Mouse (Mus musculus) CD4-positive helper T cell, adult 2 months (primary cell): ENCODE measurements at regions not wholly inside any gene's neighbourhood (a gene's known extent, or its start where the extent isn't known, plus 50 kb on each side); places are given as distances from the start of the nearest gene placed in this dataset.

Experiments used
- DNase-seq: peaks from one replicate; pipeline ENCODE4 v3.0.0-alpha.2; 2012; ENCODE audit warnings: low read depth, missing footprints, low spot score

DNA sequence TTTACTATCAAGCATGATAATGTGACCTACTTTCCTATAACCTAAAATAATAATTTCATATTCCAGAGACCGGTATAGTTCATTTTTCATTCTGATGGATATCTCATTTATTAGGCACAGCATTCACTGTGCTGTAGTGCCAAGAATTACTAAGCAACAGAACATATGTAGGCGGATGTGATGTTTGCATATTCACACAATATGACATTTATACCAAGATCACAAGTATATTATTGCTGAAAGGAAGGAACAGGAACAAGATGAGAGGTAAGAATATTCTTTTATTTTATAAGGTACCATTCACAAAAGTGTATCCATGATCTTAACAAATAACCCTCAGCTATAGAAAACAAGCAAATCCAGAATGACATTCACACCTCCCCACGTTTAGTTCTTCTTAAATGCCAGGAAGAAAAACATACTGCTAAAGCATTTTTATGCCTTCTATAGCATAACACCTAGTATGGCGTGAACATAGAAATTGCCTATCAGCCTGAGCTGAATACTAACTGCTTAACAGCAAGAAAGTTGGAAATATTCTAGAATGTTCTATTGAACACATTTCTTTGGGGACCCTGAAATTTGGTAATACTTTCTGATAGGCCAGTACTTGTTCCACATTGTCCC, 1062.8 kb upstream of the Acvr2a start:
- no peak for DNase-seq

DNA sequence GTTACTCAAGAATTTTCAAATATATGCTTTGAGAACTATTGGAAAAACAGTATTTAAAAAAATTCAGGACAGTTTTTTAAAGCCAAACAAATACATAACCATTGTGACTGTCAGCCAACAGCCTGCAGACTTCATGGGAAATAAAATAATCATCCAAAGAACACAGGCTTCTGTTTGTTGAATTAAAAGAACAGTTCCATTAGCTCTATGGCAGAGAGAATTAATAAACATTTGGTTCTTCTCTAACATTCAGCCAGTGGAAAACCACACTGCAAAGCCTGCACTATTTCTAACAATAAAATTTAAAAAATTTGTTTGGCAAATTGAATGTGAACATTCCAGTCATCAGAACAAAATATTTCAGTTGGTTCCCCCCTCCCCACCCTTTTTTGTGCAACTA, 1058.2 kb upstream of the Acvr2a start:
- no peak for DNase-seq

DNA sequence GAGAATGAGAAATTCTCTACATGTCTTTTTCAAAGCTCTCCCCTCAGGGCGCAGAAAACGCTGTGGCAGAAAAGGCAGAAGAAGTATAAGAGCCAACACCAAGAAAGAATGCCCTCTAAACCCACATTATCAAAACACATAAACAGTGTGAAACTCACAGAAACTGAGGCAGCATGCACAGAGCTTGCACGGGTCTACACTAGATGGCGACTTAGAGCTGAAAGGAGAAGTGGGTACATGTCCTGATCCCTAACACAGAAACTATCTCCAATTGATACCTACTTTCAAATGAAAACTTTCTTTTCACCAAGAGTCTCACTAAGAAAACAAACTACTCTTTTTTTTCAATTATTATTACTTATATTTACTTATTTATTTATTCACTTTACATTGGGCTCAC, 1057.7 kb upstream of the Acvr2a start:
- DNase-seq = no peak

DNA sequence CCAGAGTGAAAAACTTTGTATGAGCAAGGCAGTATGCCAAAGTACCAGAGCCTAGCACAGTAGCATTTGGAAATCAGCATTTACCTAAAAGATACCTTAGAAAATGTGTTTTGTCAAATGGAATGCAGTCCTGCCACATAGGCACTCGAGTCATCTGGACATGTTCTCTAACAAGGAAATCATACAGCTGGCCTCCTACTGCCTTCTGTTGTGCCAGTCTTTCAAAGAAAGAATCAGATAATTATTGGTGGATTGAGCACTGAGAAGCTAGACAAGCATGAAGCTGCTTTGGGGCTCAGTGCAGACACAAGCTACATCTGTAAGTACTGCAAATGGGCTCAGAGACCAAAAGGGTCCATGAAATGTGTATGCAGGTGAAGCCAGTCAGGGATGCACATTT, 1038.1 kb upstream of the Acvr2a start:
- DNase-seq = no peak

DNA sequence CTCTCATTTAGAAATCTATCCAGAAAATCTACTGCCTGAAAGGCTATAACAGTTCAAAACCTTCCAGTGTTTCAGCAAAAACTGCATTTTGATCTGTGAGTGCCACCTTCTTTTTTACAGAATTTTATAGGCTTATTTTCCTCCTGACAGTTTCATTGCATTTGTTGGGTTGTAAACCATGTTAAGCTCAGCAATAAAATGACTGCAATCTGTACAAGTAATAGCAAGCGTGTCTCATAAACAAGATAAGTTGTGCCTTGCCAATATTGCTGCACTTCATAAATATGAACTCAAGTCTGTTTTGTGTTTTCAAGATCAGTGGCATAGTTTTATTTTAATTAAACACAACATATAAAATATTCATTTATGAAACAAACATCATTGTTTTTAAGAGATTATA, 1036.9 kb upstream of the Acvr2a start:
- DNase-seq = no peak

DNA sequence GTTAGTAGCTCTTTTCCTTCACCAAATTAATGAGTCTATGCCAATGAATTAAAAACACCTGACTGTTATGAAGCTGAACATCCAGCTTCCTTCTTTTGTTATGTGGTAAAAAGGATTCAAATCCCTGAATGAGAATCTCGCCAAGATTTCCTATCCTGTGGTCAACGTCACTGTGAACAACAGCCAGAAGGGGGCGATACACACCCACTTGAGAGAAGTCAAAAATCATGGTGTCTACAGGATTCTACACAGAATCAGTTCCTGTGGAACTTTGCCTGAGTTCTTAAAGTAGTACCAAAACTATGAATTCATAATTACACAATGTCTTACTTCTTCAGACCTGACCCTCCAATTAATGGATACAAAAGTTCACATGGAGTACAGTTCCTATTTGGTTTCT, 1028.1 kb upstream of the Acvr2a start:
- DNase-seq = no peak

DNA sequence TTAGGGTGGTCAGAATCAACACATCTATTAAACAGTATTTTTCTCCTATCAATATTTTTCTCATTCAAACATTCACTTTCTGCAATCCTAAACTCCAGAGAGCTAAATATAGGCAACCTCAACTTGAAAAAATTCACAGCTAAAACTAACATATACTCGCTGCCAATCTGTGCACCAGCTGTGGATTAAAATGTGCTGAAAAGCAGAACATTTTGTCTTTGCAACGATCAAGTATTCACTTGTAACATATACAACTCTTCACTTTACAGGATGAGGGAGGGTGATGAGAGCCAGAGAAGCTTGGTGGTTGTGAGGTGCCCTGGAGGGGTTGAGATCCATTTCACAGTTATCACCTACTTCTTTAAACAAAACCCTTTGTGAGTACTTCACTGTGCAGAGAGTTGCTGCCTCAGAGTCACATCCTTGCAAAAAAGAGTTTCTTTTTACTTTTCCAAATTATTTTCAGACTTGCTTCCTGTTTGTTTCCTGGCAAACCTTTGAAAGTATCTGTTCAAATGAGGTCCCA, 991.1 kb upstream of the Acvr2a start:
- no peak for DNase-seq

DNA sequence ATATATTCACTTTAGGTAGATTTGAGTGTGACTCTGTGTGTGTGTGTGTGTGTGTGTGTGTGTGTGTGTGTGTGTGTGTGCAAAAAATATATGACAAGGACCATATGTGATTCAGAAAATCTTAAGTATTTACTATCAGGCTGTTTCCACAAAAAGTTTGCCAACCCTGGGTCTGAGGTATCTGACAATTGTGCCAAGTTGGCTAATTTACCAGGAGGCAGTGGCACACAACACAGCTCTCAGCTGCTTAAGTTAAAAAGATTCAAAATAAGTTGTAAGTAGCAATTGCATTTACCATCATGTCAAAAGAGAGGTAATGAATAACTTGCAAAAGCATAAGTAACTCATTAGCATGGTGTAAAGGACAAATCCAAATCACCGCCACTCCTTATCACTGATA, 981.4 kb upstream of the Acvr2a start:
- DNase-seq = no peak

DNA sequence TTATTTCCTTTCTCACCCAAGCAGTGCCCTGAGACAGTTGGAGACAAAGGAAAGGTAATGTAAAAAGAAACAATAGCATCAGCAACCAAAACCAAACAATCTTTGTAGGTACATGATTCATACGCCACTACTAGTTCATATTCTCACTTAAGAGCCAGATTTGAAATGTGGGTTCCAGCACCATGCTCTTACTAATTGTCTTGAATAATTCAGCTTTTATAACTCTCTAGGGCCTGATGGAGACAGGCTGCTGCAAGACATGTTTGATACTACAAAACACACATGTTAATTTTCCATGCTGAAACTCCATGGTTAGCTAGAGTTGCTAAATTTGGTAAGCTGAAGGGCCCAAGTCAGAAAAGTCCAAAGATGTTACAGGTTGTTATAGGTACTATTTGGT, 980.4 kb upstream of the Acvr2a start:
- no peak for DNase-seq

DNA sequence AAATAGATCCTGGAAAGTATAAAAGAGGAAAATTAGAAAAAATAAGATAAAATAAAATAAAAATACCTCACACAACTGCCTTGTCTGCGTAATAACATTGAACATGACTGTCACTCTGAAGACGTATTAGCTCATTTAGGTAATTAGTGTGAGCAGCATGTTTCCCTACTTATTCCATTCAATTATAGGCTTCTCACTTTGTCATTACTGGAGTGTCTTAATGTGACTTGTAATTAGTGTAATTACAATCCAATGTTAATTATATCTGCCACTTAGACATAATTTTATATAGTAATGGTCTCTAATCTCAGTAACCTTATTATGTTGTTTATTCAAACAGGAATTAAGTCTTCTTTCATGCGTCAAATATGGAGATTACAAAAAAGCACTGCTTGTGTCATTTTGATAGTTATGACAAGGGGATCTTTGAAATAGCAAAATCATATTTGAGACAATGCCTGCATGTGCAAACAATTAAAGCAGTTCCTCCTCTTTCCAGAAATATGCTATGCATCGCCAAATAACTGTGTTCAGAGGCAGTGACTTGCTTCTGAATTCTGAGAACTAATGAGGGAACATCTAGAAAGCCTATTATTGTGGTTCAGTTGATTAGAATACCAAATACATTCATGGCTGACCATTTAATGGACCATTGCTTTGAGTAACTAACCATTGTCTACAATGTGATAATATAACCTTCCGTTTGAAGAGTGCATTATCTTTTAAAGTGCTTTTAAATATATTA, 979.7 kb upstream of the Acvr2a start:
- no peak for DNase-seq

DNA sequence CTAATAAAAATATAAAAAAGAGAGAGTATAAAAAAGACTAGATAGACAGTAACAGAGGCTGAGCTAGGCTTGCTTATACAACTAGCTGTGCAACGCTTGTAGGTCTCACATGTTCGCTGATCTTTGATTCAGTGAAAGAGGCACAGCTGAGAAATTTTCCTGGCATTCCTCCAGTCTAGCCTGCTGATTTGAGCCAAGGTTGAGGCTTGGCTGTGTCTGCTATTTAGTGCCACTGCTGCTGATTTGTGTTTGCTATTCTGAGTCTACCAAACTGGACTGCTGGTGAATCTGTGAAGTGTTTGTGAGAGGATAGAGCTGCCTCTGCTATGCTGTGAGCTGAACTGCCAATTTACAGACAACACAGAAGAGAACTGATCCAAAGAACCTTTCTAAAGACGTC, 956.7 kb upstream of the Acvr2a start:
- no peak for DNase-seq

DNA sequence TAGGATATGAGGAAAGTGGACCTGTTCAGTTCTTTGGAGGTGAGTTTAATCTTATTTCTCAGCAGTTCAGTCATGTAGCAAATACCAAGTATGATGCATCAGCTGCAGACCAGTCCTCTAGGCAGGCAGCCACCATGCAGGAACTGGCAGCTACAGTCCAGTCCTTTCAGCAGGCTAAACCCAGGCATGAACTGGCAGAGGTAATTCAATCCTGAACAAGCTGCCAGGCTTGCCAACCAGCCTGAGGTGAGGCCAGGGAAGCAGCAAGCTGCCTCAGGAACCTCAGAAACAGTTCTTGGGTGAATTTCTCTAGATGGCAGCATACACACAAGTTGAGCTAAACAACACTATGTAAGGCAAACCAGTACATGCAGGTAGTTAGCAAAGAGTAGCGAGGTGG, 951.5 kb upstream of the Acvr2a start:
- no peak for DNase-seq

DNA sequence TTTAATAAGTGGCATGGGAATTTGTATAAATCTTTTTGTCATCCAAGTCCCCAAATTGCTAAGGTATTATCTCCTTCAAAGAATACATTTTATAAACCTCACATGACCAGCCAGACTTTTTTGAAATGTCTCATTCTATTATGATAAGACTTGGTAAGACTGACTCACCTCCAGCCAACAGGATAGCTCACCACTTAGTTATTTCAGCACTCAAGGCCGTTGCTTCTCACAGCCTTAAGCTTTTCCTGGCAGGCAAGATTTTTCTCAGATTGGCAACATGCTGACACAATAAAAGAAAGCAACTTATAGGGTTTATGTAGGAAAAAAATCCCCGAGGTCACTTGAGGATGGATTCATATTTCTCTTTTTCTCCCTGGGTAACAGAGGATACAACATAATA, 935.9 kb upstream of the Acvr2a start:
- no peak for DNase-seq

DNA sequence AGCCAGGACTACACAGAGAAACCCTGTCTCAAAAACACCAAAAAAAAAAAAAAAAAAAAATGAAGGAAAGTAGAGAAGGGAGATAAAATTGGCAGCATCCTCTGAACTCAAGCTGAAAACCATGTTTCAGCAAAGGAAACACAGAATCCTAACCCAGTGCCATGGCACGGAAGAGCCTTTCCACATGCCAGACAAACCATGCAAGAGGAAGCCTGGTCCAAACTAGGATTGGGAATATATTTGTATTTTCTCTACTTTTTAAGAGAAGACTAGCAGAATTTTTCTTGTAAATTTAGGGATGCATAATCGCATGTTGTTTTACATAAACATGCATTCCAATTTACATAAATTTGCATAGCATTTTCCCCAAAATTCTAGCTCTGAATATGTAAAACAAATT, 934.8 kb upstream of the Acvr2a start:
- DNase-seq = no peak

DNA sequence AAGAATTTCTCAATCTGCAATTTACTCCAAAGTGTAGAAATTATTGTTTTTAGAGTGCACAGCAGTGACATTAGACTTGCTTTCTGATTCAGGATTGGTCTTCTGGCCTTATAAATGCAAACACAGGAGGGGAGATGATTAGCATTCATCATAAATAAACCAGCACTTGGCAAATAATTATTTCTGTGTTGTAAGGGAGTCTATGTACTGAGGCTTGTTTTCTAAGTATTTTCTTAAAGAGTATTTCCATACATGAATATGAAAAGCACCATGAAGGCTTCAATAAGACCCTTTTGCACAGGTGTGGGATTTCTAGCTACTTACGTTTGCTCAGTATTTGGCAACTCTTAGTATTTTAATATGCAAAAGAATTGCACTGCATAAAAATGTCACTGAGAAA, 934.1 kb upstream of the Acvr2a start:
- no peak for DNase-seq

DNA sequence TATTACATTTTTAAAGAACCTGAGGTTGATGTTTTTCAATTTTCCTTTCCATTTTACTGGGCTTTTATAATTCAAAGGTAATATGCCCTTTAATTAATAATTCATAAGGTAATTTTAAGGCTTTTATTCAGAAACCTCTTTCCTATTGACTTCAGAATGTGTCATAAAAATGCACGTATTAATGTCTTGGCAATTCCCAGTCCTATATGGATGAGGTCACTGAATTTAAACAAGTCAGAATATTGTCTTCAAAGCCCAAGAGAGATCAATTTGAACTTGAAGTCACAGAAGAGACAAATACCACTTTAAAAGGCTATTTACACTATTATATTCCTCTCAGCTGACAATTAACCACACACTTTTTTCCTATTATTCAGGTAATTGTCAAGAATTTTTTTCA, 925.7 kb upstream of the Acvr2a start:
- no peak for DNase-seq

DNA sequence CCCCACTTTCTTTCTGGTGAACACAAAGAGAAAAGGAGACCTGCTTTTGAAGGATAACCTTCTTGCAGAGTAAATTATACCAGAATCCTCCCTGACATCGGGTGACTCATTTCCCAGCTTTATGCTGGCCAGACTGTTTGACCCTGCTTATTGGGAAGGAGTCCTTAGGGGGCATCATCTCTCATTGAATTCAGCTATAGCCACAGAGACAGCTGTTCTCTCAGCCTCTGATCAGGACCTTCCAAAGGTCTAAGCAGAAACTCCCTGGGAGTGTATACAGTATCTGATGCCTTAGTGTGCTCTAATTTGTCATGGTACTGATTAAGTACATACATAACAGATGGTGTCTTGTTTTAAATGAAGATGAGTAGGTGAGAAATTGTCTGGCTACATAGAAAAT, 922.5 kb upstream of the Acvr2a start:
- DNase-seq = no peak

DNA sequence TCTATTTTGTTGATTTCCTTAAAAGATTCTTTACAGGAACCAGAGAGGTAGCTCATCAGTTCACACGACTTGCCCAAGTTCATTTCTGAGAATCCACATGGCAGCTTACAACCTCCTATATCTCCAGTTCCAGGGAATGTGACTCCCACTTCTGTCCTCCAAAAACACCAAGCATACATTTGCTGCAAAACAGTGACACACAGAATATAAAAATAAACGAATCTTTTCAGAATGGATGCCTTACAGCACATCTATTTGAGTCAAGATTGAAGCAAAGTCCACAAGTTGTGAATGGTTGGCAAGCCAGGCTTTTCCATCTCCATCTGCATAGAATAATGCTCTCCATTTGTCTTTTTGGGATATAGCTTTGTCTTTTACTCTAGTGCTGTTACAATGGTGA, 921.0 kb upstream of the Acvr2a start:
- no peak for DNase-seq

DNA sequence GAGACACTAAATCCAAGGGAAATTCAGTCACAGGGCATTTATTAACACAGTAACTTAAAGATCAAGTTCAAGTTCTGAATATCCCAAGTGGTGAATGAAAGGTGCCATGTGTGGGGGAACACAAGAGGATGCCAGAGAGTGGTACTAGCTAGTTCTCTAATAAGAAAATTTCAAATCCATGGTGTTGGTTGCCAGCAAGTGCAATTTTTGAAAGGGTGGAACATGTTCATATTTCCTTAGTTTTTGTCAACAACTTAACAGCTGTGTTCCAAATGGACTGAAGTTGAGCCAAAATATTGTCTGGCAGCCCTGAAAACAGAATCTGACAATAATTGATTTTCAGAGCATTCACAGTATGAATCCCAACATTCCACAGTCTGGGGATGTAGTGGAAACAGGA, 919.1 kb upstream of the Acvr2a start:
- no peak for DNase-seq

DNA sequence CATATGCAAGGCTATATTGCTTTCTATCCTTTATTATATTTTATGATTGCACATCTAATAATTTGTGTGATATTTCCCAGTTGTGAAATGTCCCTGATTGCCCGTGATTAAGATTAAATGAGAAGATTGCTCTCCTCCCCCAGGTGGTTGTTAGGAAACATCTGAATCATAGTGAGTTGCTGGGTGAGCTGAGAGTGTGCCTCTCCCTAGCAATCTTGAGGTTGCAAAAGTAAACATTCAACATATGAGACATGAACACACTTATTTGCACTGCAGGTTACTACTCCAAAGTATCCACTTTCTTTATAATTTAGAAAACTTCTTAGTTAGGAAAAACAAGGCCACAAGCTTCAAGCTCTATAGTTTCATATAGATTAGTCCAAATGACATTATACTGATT, 899.6 kb upstream of the Acvr2a start:
- no peak for DNase-seq

DNA sequence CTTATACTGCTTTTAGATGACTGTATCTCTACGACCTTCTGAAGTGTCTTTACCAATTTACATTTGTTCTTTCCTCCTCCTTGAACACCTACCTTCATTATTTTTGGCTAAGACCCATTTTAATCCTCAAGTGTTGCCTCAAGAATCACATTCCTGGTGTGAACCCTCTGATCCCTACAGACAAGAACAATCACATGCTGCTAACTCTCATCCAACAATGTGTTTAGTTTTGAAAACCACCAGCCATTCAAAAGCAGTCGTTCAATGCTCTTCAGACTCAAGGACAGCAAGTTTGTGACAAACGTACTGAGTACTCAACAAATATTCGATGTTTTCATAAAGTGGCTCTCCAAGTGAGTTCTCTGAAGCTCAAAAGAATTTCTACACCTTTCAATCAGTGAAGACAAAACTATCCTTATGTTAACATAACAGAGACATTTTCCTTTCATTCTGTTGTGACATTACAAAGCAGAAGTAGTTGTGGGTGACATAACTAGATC, 898.9 kb upstream of the Acvr2a start:
- no peak for DNase-seq

DNA sequence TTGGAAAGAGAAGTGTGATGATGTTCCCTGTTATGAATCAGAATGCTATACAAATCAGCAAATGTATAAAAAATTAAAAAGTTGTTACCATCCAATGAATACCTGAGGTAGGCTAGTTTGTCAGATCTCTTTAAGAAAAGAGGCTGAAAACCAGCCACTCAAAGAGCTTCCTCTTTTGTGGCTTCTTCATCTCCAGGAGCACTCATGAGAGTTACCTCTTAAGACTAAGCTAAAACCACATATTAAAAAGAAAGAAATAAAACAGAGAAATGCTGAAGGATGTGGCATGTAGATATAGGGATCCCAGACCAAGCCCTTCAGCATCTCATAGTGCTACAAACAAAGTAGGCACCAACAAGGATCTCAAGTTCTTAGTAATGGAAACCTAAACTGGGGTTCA, 890.9 kb upstream of the Acvr2a start:
- no peak for DNase-seq

DNA sequence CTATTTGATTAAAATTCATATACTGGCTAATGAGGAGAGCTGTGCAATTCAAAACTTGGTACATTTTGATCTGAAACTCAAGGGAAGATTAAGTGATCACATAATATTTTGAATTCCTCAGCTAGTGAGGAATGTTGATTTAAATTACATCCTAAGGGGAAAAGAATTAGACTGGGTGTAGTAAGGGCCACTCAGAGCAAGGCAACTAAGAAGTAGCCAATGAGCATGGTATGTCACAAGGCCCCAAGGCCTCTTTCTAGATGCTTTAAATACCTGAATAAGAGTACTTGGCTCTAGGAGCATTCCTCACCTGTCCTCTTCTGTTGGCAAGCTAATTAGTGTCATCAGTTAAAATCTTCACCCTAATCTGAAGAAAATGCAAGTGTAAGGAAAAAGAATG, 887.3 kb upstream of the Acvr2a start:
- DNase-seq = no peak
